Mouse (Mus musculus): ENCODE results near the gene Clta. TPM values are rescaled to one million over a fixed set of nuclear protein-coding genes. Genes with fewer than 3 reads are reported as not detected.
A peak's percentile ranks its signal among the peaks of the same experiment; 100 is the strongest.

Clta gene
- total RNA-seq, 1 experiment from 2014 or later = 446 TPM

GRCm38 (mm10) chr4:44062816-44063215 is 58.6 kb downstream of the Clta start:
- ATAC-seq (replicated peaks; ENCODE audit: insufficient number of reproducible peaks, low FRiP score, low TSS enrichment, poor library complexity, severe bottlenecking) = no peak

- peak; percentile 95 for ATAC-seq (replicated peaks; ENCODE audit: insufficient number of reproducible peaks, low FRiP score, low TSS enrichment, poor library complexity, severe bottlenecking)
These were observed 61.2 kb downstream of the Clta start for GRCm38 (mm10) chr4:44065355-44066025.

GRCm38 (mm10) chr4:44066891-44067290 is 62.6 kb downstream of the Clta start:
- ATAC-seq (replicated peaks; ENCODE audit: insufficient number of reproducible peaks, low FRiP score, low TSS enrichment, poor library complexity, severe bottlenecking) = no peak

GRCm38 (mm10) chr4:44068736-44069135 is 64.5 kb downstream of the Clta start:
- ATAC-seq (replicated peaks; ENCODE audit: insufficient number of reproducible peaks, low FRiP score, low TSS enrichment, poor library complexity, severe bottlenecking) = no peak

GRCm38 (mm10) chr4:44069411-44069810 is 65.2 kb downstream of the Clta start:
- no peak for ATAC-seq (replicated peaks; ENCODE audit: insufficient number of reproducible peaks, low FRiP score, low TSS enrichment, poor library complexity, severe bottlenecking)

GRCm38 (mm10) chr4:44070641-44071040 is 66.4 kb downstream of the Clta start:
- ATAC-seq (replicated peaks; ENCODE audit: insufficient number of reproducible peaks, low FRiP score, low TSS enrichment, poor library complexity, severe bottlenecking) = no peak

- no peak for ATAC-seq (replicated peaks; ENCODE audit: insufficient number of reproducible peaks, low FRiP score, low TSS enrichment, poor library complexity, severe bottlenecking)
These were observed 67.5 kb downstream of the Clta start for GRCm38 (mm10) chr4:44071741-44072145.

GRCm38 (mm10) chr4:44072146-44072872 is 68.1 kb downstream of the Clta start:
- peak; percentile 94 for ATAC-seq (replicated peaks; ENCODE audit: insufficient number of reproducible peaks, low FRiP score, low TSS enrichment, poor library complexity, severe bottlenecking)

GRCm38 (mm10) chr4:44072873-44073441 is 68.7 kb downstream of the Clta start:
- ATAC-seq (replicated peaks; ENCODE audit: insufficient number of reproducible peaks, low FRiP score, low TSS enrichment, poor library complexity, severe bottlenecking) = no peak

GRCm38 (mm10) chr4:44073799-44074198 is 69.5 kb downstream of the Clta start:
- ATAC-seq (replicated peaks; ENCODE audit: insufficient number of reproducible peaks, low FRiP score, low TSS enrichment, poor library complexity, severe bottlenecking) = no peak

GRCm38 (mm10) chr4:44074422-44074821 is 70.2 kb downstream of the Clta start:
- ATAC-seq (replicated peaks; ENCODE audit: insufficient number of reproducible peaks, low FRiP score, low TSS enrichment, poor library complexity, severe bottlenecking) = no peak

- ATAC-seq (replicated peaks; ENCODE audit: insufficient number of reproducible peaks, low FRiP score, low TSS enrichment, poor library complexity, severe bottlenecking) = no peak
These were observed 74.2 kb downstream of the Clta start for GRCm38 (mm10) chr4:44078358-44078933.

Other genes with a start within 250 kb of the Clta start
- gene Olfr159, start 233.4 kb upstream of the Clta start, total RNA-seq (2017) = not detected in 3 replicates
- not detected in 3 replicates for gene Olfr156, start 180.6 kb upstream of the Clta start, total RNA-seq (2017)
- gene Olfr157, start 164.3 kb upstream of the Clta start, total RNA-seq (2017) = not detected in 3 replicates
- gene Olfr155, start 152.9 kb upstream of the Clta start, total RNA-seq (2017) = not detected in 3 replicates
- 0.38 to 6.1 TPM (median 4.6 TPM) in 3 replicates for gene Reck, start 128.9 kb upstream of the Clta start, total RNA-seq (2017)
- 116 to 119 TPM (median 118 TPM) in 3 replicates for gene Glipr2, start 47.1 kb upstream of the Clta start, total RNA-seq (2017)
- gene Ccin, start 21.0 kb upstream of the Clta start, total RNA-seq (2017) = 0.39 TPM in 1 of 3 replicates, not detected in the others
- gene Gne, start 79.7 kb downstream of the Clta start, total RNA-seq (2017) = 12.7 to 24.4 TPM (median 19.1 TPM) in 3 replicates
- gene Rnf38, start 229.3 kb downstream of the Clta start, total RNA-seq (2017) = 38.0 to 62.4 TPM (median 46.1 TPM) in 3 replicates

Data from monocyte, adult 5-6 weeks (primary cell).